Mouse (Mus musculus) cerebellum, adult 11 months (tissue): ENCODE results near the gene Acadvl.
A peak's percentile ranks its signal among the peaks of the same experiment; 100 is the strongest.

Experiments
- DNase-seq: peaks from one replicate; pipeline ENCODE4 v3.0.0; 2022

Gene Acadvl

GRCm38 (mm10) chr11:70000396-70000898 is 14.8 kb downstream of the Acadvl start, which contains the start of gene Dvl2:
TSS of gene Dvl2 (plus strand) at chr11:70000595.
- DNase-seq, result peak; percentile 85

GRCm38 (mm10) chr11:69999666-70000065 is 15.5 kb downstream of the Acadvl start:
- no peak for DNase-seq

GRCm38 (mm10) chr11:69998567-69999491 is 16.4 kb downstream of the Acadvl start:
- DNase-seq, result no peak

- peak; percentile 75 for DNase-seq
Observed at GRCm38 (mm10) chr11:69997070-69997509, 18.1 kb downstream of the Acadvl start.

- peak; percentile 55 for DNase-seq
Observed at GRCm38 (mm10) chr11:69996161-69997061, 18.8 kb downstream of the Acadvl start.

GRCm38 (mm10) chr11:69995391-69995960 is 19.7 kb downstream of the Acadvl start, which contains the start of gene Phf23:
TSS of gene Phf23 (plus strand) at chr11:69995777.
- peak; percentile 96 for DNase-seq

GRCm38 (mm10) chr11:69994401-69995090 is 20.7 kb downstream of the Acadvl start:
- peak; percentile 7 for DNase-seq

- DNase-seq, result no peak
Observed at GRCm38 (mm10) chr11:69992932-69993331, 22.3 kb downstream of the Acadvl start.

- DNase-seq, result no peak
Observed at GRCm38 (mm10) chr11:69992396-69992795, 22.8 kb downstream of the Acadvl start.

- DNase-seq, result no peak
Observed at GRCm38 (mm10) chr11:69991711-69992110, 23.5 kb downstream of the Acadvl start.

GRCm38 (mm10) chr11:69990850-69991691 is 24.1 kb downstream of the Acadvl start, which contains the start of gene Gabarap:
TSS of gene Gabarap (plus strand) at chr11:69991143.
- peak; percentile 93 for DNase-seq

- no peak for DNase-seq
Observed at GRCm38 (mm10) chr11:69989949-69990348, 25.3 kb downstream of the Acadvl start.

- no peak for DNase-seq
Observed at GRCm38 (mm10) chr11:69984431-69984830, 30.8 kb downstream of the Acadvl start.

- DNase-seq, result no peak
Observed at GRCm38 (mm10) chr11:69983377-69983776, 31.8 kb downstream of the Acadvl start.

GRCm38 (mm10) chr11:69982877-69983276 is 32.3 kb downstream of the Acadvl start:
- DNase-seq, result no peak

- DNase-seq, result no peak
Observed at GRCm38 (mm10) chr11:69982225-69982624, 33.0 kb downstream of the Acadvl start, which contains the start of gene Elp5. TSS of gene Elp5 (minus strand) at chr11:69982517.

- peak; percentile 51 for DNase-seq
Observed at GRCm38 (mm10) chr11:69981141-69981762, 34.0 kb downstream of the Acadvl start, which contains the start of gene Ctdnep1. TSS of gene Ctdnep1 (plus strand) at chr11:69981156.

- peak; percentile 99 for DNase-seq
Observed at GRCm38 (mm10) chr11:69980196-69981140, 34.7 kb downstream of the Acadvl start.

- DNase-seq, result no peak
Observed at GRCm38 (mm10) chr11:69979827-69980195, 35.4 kb downstream of the Acadvl start.
